Mouse (Mus musculus): ENCODE measurements around the gene Gm28308. TPM values are rescaled to one million over a fixed set of nuclear protein-coding genes. Genes with fewer than 3 reads are reported as not detected.

Gm28308 gene
- total and polyA plus RNA-seq, 3 experiments: not detected

DNA sequence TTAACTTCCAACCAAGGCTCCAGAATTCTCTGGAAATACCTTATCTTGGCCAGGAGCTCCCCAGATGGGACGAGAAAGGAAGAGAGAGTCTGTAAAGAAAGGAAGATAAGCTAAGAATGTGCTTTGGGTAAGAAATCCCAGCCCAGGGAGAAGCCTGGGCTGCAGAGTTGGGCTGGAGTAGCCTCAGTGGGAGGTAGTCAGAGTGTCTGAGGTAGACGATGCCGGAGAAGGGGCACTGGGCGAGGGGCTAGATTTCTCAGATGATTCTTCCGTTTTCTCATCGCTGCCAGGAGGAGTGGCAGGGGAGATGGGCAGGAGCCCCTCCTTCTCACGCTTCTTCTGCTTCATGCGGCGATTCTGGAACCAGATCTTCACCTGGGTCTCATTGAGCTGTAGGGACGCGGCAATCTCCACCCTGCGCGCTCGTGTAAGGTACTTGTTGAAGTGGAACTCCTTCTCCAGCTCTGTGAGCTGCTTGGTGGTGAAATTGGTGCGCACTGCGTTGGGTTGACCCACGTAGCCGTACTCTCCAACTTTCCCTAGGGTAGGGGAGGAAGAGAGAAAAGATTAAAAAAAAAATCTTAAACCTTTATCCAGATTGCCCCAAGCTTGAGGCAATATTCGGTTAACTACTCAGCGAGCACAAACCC, 56.5 kb downstream of the Gm28308 start:
- no peak overlapping the region for H3K27ac ChIP-seq
- H3K36me3 ChIP-seq (ENCODE audit: control insufficient read depth, insufficient read depth, low read length): no peaks in the 10 kb centered on the region
- H3K4me3 ChIP-seq: no peak overlapping the region
- H3K9ac ChIP-seq (ENCODE audit: low read depth, low read length): no peak overlapping the region
- H3K79me2 ChIP-seq (replicated peaks; ENCODE audit: control insufficient read depth, insufficient read depth, low read length): no peaks in the 10 kb centered on the region
- intact Hi-C loops (cut with DNase I): loop anchor here (5.0 kb wide), 1 partner anchor 69 kb away; no protein-coding TSS in a partner anchor
- no peak for DNase-seq
- WGBS: 10% methylated on average over 20 of the region's 20 CpGs
- peaks cover 6% of the 10 kb centered on the region; the same call in 1 of the 2 replicates for H3K27me3 ChIP-seq (ENCODE audit: control insufficient read depth, insufficient read depth, low read length)
- TF ChIP-seq EP300 (IDR thresholded peaks at IDR 0.05; ENCODE audit: insufficient read depth, low read depth, low read length) (no peak), CTCF (IDR thresholded peaks at IDR 0.05) (no peak), POLR2A (IDR thresholded peaks at IDR 0.05; ENCODE audit: insufficient read depth, low read depth, low read length) (no peak)
- H3K4me1 ChIP-seq (ENCODE audit: control insufficient read depth, insufficient read depth, low read length): no peaks in the 10 kb centered on the region

DNA sequence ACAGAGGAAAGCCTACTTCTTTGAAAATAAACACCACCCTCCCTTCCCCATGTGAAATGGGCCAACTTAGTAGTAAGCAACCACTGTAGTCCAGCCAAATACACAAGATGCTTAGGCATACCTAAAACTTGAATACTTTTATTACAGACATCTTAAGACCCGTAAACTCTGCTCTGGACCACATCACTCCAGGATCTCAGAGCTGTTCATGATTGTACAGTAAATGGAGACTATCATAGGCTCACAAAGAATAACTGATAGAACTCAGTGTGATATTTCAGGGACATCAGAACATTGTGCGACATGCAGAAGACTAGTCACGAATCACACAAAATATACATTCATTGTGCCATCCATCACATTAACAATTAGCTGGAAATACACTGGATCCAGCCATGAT, 57.7 kb downstream of the Gm28308 start:
- no peaks in the 10 kb centered on the region for H3K36me3 ChIP-seq (ENCODE audit: control insufficient read depth, insufficient read depth, low read length)
- H3K27ac ChIP-seq: no peak overlapping the region
- intact Hi-C loops (cut with DNase I): loop anchor here (5.0 kb wide), 1 partner anchor 68 kb away; no protein-coding TSS in a partner anchor
- 71% methylated on average over 3 of the region's 3 CpGs for WGBS
- no peak for TF ChIP-seq CTCF (IDR thresholded peaks at IDR 0.05)
- TF ChIP-seq POLR2A (IDR thresholded peaks at IDR 0.05; ENCODE audit: insufficient read depth, low read depth, low read length): no peak
- TF ChIP-seq EP300 (IDR thresholded peaks at IDR 0.05; ENCODE audit: insufficient read depth, low read depth, low read length): no peak
- no peaks in the 10 kb centered on the region for H3K79me2 ChIP-seq (replicated peaks; ENCODE audit: control insufficient read depth, insufficient read depth, low read length)
- H3K4me1 ChIP-seq (ENCODE audit: control insufficient read depth, insufficient read depth, low read length): no peaks in the 10 kb centered on the region
- no peak for DNase-seq
- no peak overlapping the region for H3K4me3 ChIP-seq
- no peak overlapping the region for H3K9ac ChIP-seq (ENCODE audit: low read depth, low read length)
- H3K27me3 ChIP-seq (ENCODE audit: control insufficient read depth, insufficient read depth, low read length): peaks cover 6% of the 10 kb centered on the region; the same call in 1 of the 2 replicates

GRCm38 (mm10) chr6:52154044-52154443, 59.1 kb downstream of the Gm28308 start:
- H3K27ac ChIP-seq: no peak overlapping the region
- H3K27me3 ChIP-seq (ENCODE audit: control insufficient read depth, insufficient read depth, low read length): peaks cover 9% of the 10 kb centered on the region
- no peaks in the 10 kb centered on the region for H3K36me3 ChIP-seq (ENCODE audit: control insufficient read depth, insufficient read depth, low read length)
- no peak overlapping the region for H3K9ac ChIP-seq (ENCODE audit: low read depth, low read length)
- H3K4me1 ChIP-seq (ENCODE audit: control insufficient read depth, insufficient read depth, low read length): no peaks in the 10 kb centered on the region
- no peaks in the 10 kb centered on the region for H3K79me2 ChIP-seq (replicated peaks; ENCODE audit: control insufficient read depth, insufficient read depth, low read length)
- TF ChIP-seq EP300 (IDR thresholded peaks at IDR 0.05; ENCODE audit: insufficient read depth, low read depth, low read length) (no peak), CTCF (IDR thresholded peaks at IDR 0.05) (no peak), POLR2A (IDR thresholded peaks at IDR 0.05; ENCODE audit: insufficient read depth, low read depth, low read length) (no peak)
- 44% methylated on average over 5 of the region's 5 CpGs for WGBS
- no peak overlapping the region for H3K4me3 ChIP-seq
- intact Hi-C loops (cut with DNase I): no loop called here
- DNase-seq: no peak

- Histone ChIP-seq H3K36me3 (ENCODE audit: control insufficient read depth, insufficient read depth, low read length) (no peaks in the 10 kb centered on the region), H3K9ac (ENCODE audit: low read depth, low read length) (no peak overlapping the region), H3K4me1 (ENCODE audit: control insufficient read depth, insufficient read depth, low read length) (no peaks in the 10 kb centered on the region), H3K4me3 (no peak overlapping the region), H3K27me3 (ENCODE audit: control insufficient read depth, insufficient read depth, low read length) (peaks cover 7% of the 10 kb centered on the region), H3K27ac (no peak overlapping the region), H3K79me2 (replicated peaks; ENCODE audit: control insufficient read depth, insufficient read depth, low read length) (no peaks in the 10 kb centered on the region)
- intact Hi-C loops (cut with DNase I): no loop called here
- 16% methylated on average over 6 of the region's 6 CpGs for WGBS
- TF ChIP-seq CTCF (IDR thresholded peaks at IDR 0.05) (no peak), EP300 (IDR thresholded peaks at IDR 0.05; ENCODE audit: insufficient read depth, low read depth, low read length) (no peak), POLR2A (IDR thresholded peaks at IDR 0.05; ENCODE audit: insufficient read depth, low read depth, low read length) (no peak)
- no peak for DNase-seq
Observed at GRCm38 (mm10) chr6:52153270-52153669, 59.9 kb downstream of the Gm28308 start.

GRCm38 (mm10) chr6:52152226-52153193, 60.6 kb downstream of the Gm28308 start:
- no peak for DNase-seq
- TF ChIP-seq POLR2A (IDR thresholded peaks at IDR 0.05; ENCODE audit: insufficient read depth, low read depth, low read length) (no peak), CTCF (IDR thresholded peaks at IDR 0.05) (no peak), EP300 (IDR thresholded peaks at IDR 0.05; ENCODE audit: insufficient read depth, low read depth, low read length) (no peak)
- Histone ChIP-seq H3K36me3 (ENCODE audit: control insufficient read depth, insufficient read depth, low read length) (no peaks in the 10 kb centered on the region), H3K27ac (no peak overlapping the region), H3K79me2 (replicated peaks; ENCODE audit: control insufficient read depth, insufficient read depth, low read length) (no peaks in the 10 kb centered on the region), H3K9ac (ENCODE audit: low read depth, low read length) (no peak overlapping the region), H3K4me1 (ENCODE audit: control insufficient read depth, insufficient read depth, low read length) (no peaks in the 10 kb centered on the region), H3K4me3 (no peak overlapping the region), H3K27me3 (ENCODE audit: control insufficient read depth, insufficient read depth, low read length) (peaks cover 5% of the 10 kb centered on the region)
- 26% methylated on average over 16 of the region's 16 CpGs for WGBS
- intact Hi-C loops (cut with DNase I): no loop called here

Data from heart, adult 2 months (tissue).